Mouse (Mus musculus) forebrain, embryonic 12.5 days (tissue): ENCODE results near the gene Gm37240. TPM values are rescaled to one million over a fixed set of nuclear protein-coding genes. Genes with fewer than 3 reads are reported as not detected.

ENCODE experiments used
- ATAC-seq: fragments of 200-750 bp; cut with Nextera tagmentation; 2 replicates; pipeline ENCODE4 v1.8.0; 2017; ENCODE audit warnings: moderate TSS enrichment; ENCODE audit not compliant: low FRiP score
- H3K27ac ChIP-seq: fragments of 300-500 bp; sonication (generic); 2 replicates; pipeline ENCODE4 v1.5.1; 2016; ENCODE audit warnings: mild to moderate bottlenecking
- H3K27me3 ChIP-seq: fragments of 300-500 bp; sonication (generic); 2 replicates; pipeline ENCODE4 v1.6.1; 2016; ENCODE audit warnings: mild to moderate bottlenecking
- H3K36me3 ChIP-seq: fragments of 300-500 bp; sonication (generic); replicated peaks from 2 replicates; pipeline ENCODE4 v1.6.1; 2016; ENCODE audit warnings: mild to moderate bottlenecking
- H3K4me1 ChIP-seq: fragments of 300-500 bp; sonication (generic); 2 replicates; pipeline ENCODE4 v1.6.1; 2016
- H3K4me2 ChIP-seq: fragments of 300-500 bp; sonication (generic); 2 replicates; pipeline ENCODE4 v1.6.1; 2016; ENCODE audit warnings: mild to moderate bottlenecking, moderate library complexity
- H3K4me3 ChIP-seq: fragments of 300-500 bp; sonication (generic); replicated peaks from 2 replicates; pipeline ENCODE4 v1.5.1; 2016; ENCODE audit warnings: mild to moderate bottlenecking
- H3K9ac ChIP-seq: fragments of 300-500 bp; sonication (generic); 2 replicates; pipeline ENCODE4 v1.6.1; 2016; ENCODE audit warnings: mild to moderate bottlenecking
- H3K9me3 ChIP-seq: fragments of 300-500 bp; sonication (generic); 2 replicates; pipeline ENCODE4 v1.6.1; 2016
- WGBS: fragments of 180-500 bp; shearing (Covaris S2); methylation state at CpG from one replicate; pipeline ENCODE4 v1.1.7; 2016; 5-methylcytosine and 5-hydroxymethylcytosine counted together
- polyA plus RNA-seq: library from polyadenylated mRNA; unstranded; fragments of >200 nt; fragmentation: Nextera tagmentation; extraction: Ambion mirVana; gene quantifications from 2 replicates; pipeline ENCODE4 v1.2.1, GENCODE M21; 2016

Gene Gm37240
- polyA plus RNA-seq, 1 experiment from 2014 or later, result 0.57 TPM

DNA sequence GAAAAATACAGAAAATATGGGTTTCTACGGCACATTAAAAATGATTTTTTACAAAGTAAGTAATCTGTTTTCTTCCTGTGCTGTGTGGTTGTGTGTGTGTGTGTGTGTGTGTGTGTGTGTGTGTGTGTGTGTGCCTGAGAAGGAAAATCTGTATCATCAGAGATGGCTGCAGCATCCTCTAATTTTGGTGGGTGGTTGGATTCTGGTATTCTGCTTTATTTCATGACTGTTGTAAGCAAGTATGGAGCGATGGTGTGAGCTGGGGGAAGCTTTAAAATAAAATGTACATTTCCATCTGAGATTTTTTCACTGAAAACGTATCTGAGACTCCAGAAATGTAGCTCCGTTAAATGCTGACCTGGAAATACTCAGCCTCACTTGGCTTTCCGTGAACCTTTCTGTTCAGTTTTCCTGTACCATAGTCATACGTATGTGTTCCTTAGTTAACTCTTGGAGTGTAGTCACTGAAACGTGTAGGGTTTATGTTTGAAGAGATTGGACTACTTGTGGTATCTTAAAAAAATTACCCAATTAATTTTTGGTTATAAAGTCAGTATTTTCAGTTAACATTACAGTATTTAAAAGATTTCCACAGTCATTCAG, 934.6 kb downstream of the Gm37240 start:
- Histone ChIP-seq H3K36me3 (no peaks in the 10 kb centered on the region), H3K9ac (peak overlapping the region; percentile 63), H3K4me1 (peaks cover 15% of the 10 kb centered on the region), H3K27ac (peak overlapping the region; percentile 89), H3K27me3 (no peaks in the 10 kb centered on the region), H3K4me3 (peak overlapping the region; percentile 52), H3K4me2 (peak overlapping the region; percentile 67), H3K9me3 (no peaks in the 10 kb centered on the region)
- 49% methylated on average over 7 of the region's 7 CpGs for WGBS
- peak; percentile 15; the same call in 1 of the 2 replicates for ATAC-seq

DNA sequence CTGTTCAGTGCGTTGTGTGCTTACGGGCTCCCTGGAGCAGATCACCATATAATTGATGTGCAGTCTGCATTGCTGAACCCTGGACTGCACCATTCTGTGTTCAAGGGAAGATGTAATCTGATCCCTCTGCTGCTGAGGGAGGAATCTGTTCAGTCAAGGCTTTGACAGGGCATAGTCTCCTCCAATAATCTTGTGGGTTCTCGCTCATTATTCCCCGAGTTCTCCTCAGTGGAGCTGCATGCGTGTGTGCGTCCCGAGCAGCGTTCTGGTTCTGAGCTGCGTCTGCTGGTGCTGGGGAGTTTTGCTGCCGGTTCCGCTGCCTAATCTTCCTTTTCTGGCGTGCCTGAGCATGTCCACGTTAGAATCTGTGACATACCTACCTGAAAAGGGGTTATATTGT, 935.2 kb downstream of the Gm37240 start:
- H3K9ac ChIP-seq, result peak overlapping the region; percentile 63
- H3K4me1 ChIP-seq, result peaks cover 15% of the 10 kb centered on the region
- peak; percentile 93 for ATAC-seq
- H3K36me3 ChIP-seq, result no peaks in the 10 kb centered on the region
- H3K4me2 ChIP-seq, result peak overlapping the region; percentile 67
- 3% methylated on average over 13 of the region's 13 CpGs for WGBS
- H3K27ac ChIP-seq, result peak overlapping the region; percentile 89
- no peaks in the 10 kb centered on the region for H3K9me3 ChIP-seq
- H3K4me3 ChIP-seq, result peak overlapping the region; percentile 52
- H3K27me3 ChIP-seq, result no peaks in the 10 kb centered on the region

DNA sequence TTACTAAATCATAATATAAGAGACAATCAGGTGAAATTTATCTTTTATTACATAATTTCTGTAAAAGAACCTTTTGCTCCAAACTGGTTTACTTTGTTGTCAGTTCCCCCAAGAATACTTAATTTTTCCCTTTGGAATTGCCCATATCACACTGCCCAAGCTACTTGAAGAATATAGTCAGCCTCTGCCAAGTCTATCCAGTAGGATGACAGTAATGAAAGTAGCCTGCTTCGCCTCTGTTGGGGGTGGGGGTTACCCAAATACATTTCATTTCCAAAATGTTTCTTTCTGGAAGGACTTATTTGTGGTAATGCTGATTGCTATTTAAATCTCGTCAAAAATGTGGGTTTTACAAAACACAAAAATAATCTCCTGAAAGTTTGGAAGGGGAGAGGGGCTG, 935.6 kb downstream of the Gm37240 start:
- peak; percentile 53 for ATAC-seq
- Histone ChIP-seq H3K27ac (peak overlapping the region; percentile 89), H3K4me3 (peak overlapping the region; percentile 52), H3K9me3 (no peaks in the 10 kb centered on the region), H3K27me3 (no peaks in the 10 kb centered on the region), H3K4me1 (peaks cover 15% of the 10 kb centered on the region), H3K9ac (peak overlapping the region; percentile 63; the same call in 1 of the 2 replicates), H3K36me3 (no peaks in the 10 kb centered on the region), H3K4me2 (peak overlapping the region; percentile 67)
- 18% methylated on average over 2 of the region's 2 CpGs for WGBS

GRCm38 (mm10) chr3:84949387-84949786, 937.9 kb downstream of the Gm37240 start:
- Histone ChIP-seq H3K27me3 (no peaks in the 10 kb centered on the region), H3K36me3 (no peaks in the 10 kb centered on the region), H3K4me3 (no peak overlapping the region), H3K9me3 (no peaks in the 10 kb centered on the region), H3K4me2 (no peak overlapping the region), H3K27ac (no peak overlapping the region), H3K9ac (no peak overlapping the region), H3K4me1 (peaks cover 11% of the 10 kb centered on the region)
- WGBS, result 92% methylated on average over 4 of the region's 4 CpGs
- no peak for ATAC-seq

- ATAC-seq, result no peak
- H3K9ac ChIP-seq, result no peak overlapping the region
- H3K27me3 ChIP-seq, result no peaks in the 10 kb centered on the region
- H3K27ac ChIP-seq, result no peak overlapping the region
- H3K36me3 ChIP-seq, result no peaks in the 10 kb centered on the region
- H3K4me2 ChIP-seq, result no peak overlapping the region
- no peak overlapping the region for H3K4me3 ChIP-seq
- no peaks in the 10 kb centered on the region for H3K4me1 ChIP-seq
- WGBS, result 88% methylated on average over 1 of the region's 1 CpGs
- H3K9me3 ChIP-seq, result no peaks in the 10 kb centered on the region
These were observed 940.9 kb downstream of the Gm37240 start for GRCm38 (mm10) chr3:84946381-84946780.

DNA sequence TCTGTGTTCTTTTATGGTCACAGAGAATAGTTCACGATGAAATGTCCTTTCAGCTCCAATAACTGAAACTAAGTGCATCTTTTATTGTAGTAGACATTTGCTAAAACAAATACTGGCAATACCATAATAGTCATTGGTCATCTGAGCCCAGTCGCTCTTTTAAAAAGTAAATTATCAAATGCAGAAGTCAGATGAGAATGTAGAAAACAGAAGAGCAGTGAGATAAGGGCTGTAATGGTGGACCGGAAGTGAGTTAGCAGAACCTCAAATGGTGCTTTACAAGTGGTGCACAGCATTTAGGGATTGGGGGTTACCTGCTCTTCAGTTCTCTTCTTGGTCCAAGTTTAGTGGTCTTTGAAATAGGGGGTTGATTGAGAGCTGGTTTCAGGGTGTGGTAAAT, 942.4 kb downstream of the Gm37240 start:
- Histone ChIP-seq H3K9ac (no peak overlapping the region), H3K4me2 (no peak overlapping the region), H3K9me3 (no peaks in the 10 kb centered on the region), H3K4me3 (no peak overlapping the region), H3K4me1 (no peaks in the 10 kb centered on the region), H3K27ac (no peak overlapping the region), H3K36me3 (no peaks in the 10 kb centered on the region), H3K27me3 (no peaks in the 10 kb centered on the region)
- ATAC-seq, result no peak
- WGBS, result 93% methylated on average over 3 of the region's 3 CpGs

GRCm38 (mm10) chr3:84937360-84938355, 949.7 kb downstream of the Gm37240 start:
- Histone ChIP-seq H3K9me3 (no peaks in the 10 kb centered on the region), H3K36me3 (no peaks in the 10 kb centered on the region), H3K4me1 (peaks cover 18% of the 10 kb centered on the region), H3K4me2 (peak overlapping the region; percentile 27; the same call in 1 of the 2 replicates), H3K9ac (no peak overlapping the region), H3K27me3 (no peaks in the 10 kb centered on the region), H3K4me3 (no peak overlapping the region), H3K27ac (peak overlapping the region; percentile 86)
- 23% methylated on average over 12 of the region's 12 CpGs for WGBS
- ATAC-seq, result peak; percentile 92

DNA sequence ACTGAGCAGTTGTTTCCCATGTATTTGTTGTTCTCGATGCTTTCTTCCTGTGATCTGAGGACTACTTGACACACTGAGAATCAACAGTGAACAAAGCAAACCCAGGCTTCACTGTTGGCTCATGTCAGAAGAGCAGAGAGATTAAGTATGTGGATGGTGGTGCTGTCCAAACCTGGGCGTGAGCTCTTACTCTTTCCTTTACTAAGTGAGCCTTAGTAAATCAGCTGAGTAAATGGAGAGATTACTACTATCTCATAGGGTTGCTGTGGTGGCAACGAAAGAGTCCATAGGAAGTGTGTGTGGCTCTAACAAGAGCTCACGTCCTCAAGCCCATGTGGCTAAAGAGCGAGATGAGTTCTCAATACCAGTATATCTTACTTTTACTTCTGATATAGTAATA, 950.4 kb downstream of the Gm37240 start:
- Histone ChIP-seq H3K9ac (no peak overlapping the region), H3K4me1 (peaks cover 18% of the 10 kb centered on the region), H3K27ac (peak overlapping the region; percentile 70), H3K36me3 (no peaks in the 10 kb centered on the region), H3K9me3 (no peaks in the 10 kb centered on the region), H3K4me2 (no peak overlapping the region), H3K4me3 (no peak overlapping the region), H3K27me3 (no peaks in the 10 kb centered on the region)
- 46% methylated on average over 5 of the region's 5 CpGs for WGBS
- peak; percentile 12; the same call in 1 of the 2 replicates for ATAC-seq

GRCm38 (mm10) chr3:84936252-84936651, 951.1 kb downstream of the Gm37240 start:
- Histone ChIP-seq H3K4me3 (no peak overlapping the region), H3K36me3 (no peaks in the 10 kb centered on the region), H3K9ac (no peak overlapping the region), H3K9me3 (no peaks in the 10 kb centered on the region), H3K27ac (no peak overlapping the region), H3K4me2 (no peak overlapping the region), H3K27me3 (no peaks in the 10 kb centered on the region), H3K4me1 (peaks cover 18% of the 10 kb centered on the region)
- ATAC-seq, result no peak
- 59% methylated on average over 2 of the region's 2 CpGs for WGBS

GRCm38 (mm10) chr3:84935729-84936128, 951.6 kb downstream of the Gm37240 start:
- Histone ChIP-seq H3K9ac (no peak overlapping the region), H3K4me2 (no peak overlapping the region), H3K27me3 (no peaks in the 10 kb centered on the region), H3K9me3 (no peaks in the 10 kb centered on the region), H3K27ac (no peak overlapping the region), H3K4me1 (peaks cover 18% of the 10 kb centered on the region), H3K4me3 (no peak overlapping the region), H3K36me3 (no peaks in the 10 kb centered on the region)
- WGBS, result 83% methylated on average over 1 of the region's 1 CpGs
- ATAC-seq, result no peak

DNA sequence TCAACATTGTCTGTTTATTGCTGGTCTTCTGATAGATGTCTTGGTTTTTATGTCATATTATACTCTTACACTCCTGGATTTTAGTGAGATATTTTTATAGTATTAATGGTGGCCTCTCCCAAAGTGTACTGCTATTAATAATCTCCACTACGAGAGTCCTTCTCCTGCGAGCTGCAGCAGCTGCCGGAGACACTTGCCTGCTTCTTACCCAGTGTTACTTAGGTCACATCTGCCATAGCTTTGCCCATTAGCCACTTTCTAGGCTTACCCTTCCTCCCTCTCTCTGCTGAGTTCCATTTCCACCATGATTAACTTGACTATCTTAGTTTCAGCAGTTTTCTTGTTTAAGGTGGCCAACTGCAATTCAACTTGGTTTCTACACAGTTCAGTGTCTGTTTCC, 956.6 kb downstream of the Gm37240 start:
- no peak for ATAC-seq
- Histone ChIP-seq H3K4me2 (no peak overlapping the region), H3K9ac (no peak overlapping the region), H3K27ac (no peak overlapping the region), H3K4me3 (no peak overlapping the region), H3K9me3 (no peaks in the 10 kb centered on the region), H3K36me3 (no peaks in the 10 kb centered on the region), H3K27me3 (no peaks in the 10 kb centered on the region), H3K4me1 (no peaks in the 10 kb centered on the region)
- WGBS, result 89% methylated on average over 3 of the region's 3 CpGs

DNA sequence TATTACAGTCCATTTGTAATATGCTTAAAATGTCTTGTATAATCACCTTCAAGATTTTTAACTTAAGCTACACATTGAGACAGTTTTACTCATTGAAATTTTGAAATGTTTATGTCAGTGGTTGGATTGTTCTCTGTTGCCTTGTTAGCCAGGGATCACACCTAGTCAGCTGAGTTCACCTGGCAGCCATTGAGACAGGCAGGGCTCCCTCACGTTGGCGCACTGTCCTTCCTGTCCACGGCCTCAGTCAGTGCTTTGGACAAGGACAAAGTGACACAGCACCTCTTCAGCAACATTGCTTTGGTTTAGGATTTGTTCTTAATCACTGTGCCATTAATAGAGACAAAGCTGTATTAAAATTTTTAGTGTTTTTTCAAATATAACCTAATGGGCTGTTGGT, 958.1 kb downstream of the Gm37240 start:
- 97% methylated on average over 3 of the region's 3 CpGs for WGBS
- Histone ChIP-seq H3K27me3 (no peaks in the 10 kb centered on the region), H3K9me3 (no peaks in the 10 kb centered on the region), H3K27ac (no peak overlapping the region), H3K36me3 (no peaks in the 10 kb centered on the region), H3K4me1 (no peaks in the 10 kb centered on the region; the same call in 1 of the 2 replicates), H3K4me3 (no peak overlapping the region), H3K4me2 (no peak overlapping the region), H3K9ac (no peak overlapping the region)
- ATAC-seq, result no peak
